Mouse (Mus musculus) kidney, adult 11 months (tissue): ENCODE results near the gene Hhat.
A peak's percentile ranks its signal among the peaks of the same experiment; 100 is the strongest.

Experiments
- DNase-seq: peaks from one replicate; pipeline ENCODE4 v3.0.0; 2022

The Hhat gene

DNA sequence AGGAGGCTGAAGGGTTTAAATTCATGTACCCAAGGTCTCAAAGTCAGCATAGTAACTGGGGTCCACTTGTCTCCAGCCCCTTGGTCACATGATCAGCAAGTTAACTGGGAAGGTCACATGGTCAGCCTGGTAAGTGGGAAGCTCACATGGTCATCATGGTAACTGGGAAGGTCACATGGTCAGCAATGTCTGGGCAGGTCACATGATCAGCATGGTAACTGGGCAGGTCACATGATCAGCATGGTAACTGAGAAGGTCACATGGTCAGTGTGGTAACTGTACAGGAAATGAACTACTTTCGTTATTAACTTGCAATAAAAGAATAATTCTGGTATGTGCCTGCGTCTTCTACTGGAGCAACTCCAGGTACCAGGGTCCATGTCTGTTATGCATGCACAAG is 29.1 kb downstream of the Hhat start:
- no peak for DNase-seq

DNA sequence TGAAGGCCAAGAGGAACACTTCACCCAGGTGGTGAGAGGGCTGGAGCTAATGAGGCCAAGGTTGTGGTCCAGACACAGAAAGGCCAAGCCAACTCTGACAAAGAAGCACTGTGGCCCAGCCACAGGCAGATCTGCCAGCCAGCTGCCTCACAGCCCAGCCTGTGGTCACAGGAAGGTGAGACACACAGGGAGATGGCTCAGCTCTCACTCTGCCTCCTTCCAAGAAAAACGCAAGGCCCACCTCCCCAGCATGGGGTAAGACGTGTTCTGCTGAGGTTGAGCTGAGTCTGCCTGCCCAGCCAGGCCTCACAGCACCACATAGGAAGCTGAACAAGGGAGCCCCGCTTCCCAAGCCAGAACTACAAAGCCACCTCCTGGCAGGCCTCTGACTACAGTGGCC is 34.5 kb downstream of the Hhat start:
- DNase-seq, result no peak

DNA sequence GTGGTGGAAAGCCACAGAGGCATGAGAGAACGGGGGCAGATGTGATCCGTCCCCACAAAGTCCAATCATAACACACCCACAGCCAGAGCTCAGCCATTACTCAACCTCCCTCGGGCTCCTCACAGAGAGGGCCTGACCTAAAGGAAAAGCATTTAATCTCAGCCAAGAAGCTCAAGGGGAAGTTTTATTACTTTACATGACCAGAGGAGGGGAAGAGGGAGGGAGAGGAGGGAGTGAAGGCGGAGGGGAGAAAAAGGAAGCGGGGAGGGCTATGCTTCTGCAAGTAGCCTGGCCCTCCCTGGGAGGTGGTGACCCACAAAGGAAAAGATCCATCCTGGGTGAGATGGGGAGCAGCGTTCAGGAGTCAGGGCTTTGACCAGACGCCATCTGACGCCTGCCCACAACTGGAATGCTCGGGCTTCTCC is 35.0 kb downstream of the Hhat start:
- peak; percentile 37 for DNase-seq

DNA sequence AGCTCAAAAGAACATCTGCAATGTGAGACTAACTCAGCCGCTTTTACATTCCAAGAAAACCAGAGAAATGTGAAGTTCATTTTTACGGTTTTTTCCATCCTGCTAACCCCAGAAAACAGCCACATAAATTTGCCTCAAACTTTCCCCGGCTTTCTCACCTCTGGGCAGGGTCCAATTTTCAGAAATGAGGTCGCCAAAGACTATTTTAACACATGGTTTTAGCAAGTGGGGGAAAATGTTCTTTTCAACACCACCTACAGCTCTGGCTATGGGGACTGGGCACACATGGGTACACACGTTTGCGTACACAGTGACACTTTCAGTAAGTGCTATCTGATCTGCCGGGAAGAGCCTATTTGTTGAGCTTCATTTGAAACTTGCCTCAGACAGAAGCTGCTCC is 40.5 kb downstream of the Hhat start:
- no peak for DNase-seq

DNA sequence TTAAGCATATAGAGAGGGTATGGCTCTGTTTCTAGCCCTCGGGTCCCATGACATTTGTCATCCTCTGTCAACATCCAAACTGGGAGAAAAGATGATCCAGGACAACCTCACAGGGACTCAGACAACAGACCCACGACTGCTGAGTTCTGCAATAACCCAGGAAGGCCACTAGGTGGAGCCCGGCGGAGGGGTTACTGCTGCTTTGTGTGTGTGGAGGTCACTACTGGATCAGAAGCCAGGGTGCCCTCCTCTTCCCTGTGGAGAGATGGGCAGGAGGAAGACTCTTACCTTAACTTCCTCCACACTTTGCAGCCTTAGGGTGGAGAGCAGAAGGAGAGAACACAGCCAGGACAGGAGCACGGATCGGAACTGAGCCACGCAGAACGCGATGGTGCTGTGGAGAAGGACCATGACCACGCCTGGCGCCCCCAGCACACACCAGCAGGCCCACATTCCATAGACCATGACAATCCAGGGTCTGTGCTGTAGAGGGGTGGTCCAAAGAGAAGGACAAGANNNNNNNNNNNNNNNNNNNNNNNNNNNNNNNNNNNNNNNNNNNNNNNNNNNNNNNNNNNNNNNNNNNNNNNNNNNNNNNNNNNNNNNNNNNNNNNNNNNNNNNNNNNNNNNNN is 43.9 kb downstream of the Hhat start:
- DNase-seq, result peak; percentile 13

DNA sequence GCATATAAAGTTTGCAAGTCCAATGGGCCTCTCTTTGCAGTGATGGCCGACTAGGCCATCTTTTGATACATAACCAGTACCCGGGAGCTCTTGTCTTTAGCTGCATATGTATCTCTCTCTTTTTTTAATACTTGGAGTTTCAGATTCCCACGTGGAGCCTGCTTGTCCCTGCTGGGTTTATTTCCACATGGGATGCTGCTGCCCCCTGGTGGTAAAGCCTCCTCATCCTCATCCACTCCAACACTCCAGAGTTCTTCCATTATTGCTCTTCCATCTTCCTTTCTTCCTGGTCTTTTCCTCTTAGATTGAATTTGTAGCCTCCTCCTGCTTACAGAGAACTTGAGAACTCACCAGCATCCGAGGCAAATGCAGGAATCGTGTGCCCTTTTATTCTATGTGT is 48.9 kb downstream of the Hhat start:
- DNase-seq, result peak; percentile 23

DNA sequence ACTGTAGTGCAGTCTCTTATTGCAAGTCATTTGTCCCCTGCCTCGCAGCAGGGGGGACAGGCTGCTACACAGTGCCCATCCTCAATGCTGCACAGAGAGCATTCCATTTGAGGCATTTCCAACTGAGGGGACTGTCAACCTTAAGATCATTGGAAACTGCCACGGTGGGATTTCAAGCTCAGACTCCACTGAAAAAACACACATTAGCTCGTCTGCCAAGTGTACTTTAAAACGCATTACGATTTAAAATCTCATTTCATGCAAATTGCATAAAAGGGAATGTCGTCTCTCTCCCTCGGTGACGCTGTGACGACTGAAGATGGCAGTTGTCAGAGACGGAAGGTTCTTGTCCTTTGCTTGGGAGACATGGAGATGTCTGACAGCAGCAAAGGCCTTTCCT is 50.9 kb downstream of the Hhat start:
- DNase-seq, result no peak

DNA sequence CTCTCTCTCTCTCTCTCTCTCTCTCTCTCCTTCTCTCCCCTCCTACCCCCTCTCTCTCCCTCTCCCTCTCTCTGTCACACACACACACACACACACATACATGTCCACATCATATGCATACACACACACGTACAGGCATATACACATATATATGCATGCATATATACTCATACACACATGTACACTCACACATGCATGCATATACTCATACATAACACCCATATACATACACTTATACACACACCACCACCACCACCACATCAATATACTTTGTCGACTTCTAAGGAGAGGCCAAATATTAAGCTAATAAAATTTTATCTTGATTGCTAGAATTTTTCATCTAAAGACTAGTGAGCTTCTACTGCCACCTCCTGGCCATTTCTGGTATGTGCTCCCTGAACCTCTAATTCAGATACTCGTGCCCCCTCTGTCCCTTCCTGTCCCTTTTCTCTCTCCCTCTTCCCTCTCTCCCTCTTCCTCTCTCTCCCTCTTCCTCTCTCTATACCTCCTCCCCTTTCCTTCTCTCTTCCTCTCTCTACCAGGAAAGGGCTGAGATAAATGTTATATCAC is 59.2 kb downstream of the Hhat start:
- peak; percentile 11 for DNase-seq

DNA sequence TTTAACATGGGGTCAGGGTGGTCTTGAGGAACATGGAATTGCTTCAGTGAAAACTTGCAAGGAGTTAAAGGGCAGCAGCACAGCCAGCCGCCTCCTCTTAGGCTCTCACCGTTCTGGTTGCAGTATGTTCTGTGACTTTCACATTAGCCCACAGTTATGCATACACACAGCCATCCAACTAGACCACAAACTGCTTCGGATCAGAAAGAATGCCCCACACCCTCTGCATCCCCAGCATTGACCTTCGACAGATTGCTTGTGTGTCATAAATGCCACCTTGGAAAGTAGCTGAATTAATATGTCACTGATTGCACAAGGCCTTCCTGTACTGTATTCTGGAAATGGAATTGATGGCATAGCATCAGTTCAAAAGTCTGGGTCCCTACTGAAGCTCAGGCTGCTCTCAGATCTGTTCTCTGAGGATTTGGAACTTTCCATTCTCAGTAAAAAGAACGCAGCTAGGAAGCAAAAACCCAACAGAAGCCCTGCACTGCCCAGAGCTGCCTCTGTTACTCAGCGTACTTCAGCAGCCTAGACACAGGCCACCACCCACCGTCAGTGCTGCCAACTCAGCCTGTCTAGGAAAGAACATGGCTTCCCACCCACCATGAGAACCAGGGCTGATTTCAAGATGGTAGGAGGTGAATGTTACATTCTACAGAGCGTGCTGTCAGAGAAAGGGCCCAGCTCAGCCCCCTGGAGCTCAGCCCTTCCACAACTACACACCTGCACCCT is 70.5 kb downstream of the Hhat start:
- peak; percentile 33 for DNase-seq

DNA sequence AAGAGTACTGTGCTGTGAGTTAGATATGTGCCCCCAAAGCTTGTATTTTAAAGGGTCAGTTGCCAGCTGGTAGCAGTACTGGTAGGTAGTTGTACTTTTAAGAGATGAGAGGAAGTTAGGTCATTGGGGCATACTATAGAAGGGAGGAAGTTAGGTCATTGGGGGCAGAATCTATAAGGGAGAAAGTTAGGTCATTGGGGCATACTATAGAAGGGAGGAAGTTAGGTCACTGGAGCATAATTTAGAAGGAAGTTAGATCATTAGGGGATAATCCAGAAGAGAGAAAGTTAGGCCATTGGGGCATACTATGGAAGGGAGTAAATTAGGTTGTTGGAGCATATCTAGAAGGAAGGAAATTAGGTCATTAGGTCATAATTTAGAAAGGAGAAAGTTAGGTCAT is 71.9 kb downstream of the Hhat start:
- no peak for DNase-seq

DNA sequence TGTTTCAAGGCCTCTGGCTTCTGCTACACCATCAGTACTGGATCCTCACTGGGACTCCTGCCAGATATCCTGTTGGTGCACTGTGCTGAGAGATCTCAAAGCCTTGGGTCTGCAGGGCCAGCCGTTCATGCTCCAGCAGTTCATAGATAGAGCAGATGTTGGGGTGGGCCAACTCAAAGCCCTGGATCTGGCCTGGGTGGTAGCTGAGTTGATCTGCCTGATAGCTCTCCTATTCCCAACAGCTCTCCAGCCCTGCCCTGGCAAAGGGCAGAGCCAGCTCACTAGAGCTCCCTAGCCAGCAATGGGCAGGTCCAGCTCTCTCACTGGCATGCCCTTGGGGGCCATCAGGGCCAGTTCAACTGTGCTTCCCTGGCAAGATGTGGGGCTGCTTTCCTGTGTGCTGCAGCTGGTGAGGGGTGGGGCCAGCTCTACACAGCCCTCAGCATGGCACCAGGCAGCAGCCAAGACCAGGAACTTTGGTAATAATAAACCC is 74.6 kb downstream of the Hhat start:
- no peak for DNase-seq

DNA sequence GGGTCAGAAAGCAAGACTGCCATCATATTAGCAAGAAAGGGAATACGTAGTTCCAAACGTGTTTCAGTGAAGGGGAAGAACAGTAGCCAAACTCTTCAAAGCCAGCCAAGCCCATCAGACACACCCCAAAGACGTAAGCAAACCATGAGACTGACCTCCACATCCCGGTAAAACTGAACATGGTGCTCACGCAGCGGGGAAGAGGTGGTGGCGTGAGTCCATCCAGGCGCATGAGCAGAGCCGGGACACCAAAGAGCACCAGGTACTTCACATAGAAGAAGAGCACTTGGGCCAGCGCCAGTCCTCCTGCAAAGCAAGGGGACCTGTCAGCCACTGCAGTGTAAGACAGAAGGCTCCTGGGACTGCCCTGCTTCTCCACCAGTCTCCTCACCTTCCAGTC is 77.4 kb downstream of the Hhat start:
- DNase-seq, result no peak

DNA sequence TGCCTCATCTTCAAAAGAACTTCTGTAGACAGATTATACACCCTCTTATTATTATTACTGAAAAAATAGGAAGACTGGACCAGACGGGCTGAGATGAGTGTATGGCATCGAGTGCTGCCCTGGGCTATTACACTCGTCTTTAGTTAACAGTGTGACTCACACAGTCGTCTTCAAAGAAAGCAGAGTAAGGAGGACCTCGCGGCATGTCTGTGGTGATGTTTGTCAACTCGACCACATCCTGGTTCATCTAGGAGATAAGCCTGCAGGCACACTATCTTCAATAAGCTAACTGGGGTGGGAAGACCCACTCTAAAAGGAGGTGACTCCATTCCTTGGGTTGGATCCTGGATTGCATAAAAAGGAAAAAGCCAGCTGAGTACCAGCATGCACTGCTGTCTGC is 78.0 kb downstream of the Hhat start:
- no peak for DNase-seq

DNA sequence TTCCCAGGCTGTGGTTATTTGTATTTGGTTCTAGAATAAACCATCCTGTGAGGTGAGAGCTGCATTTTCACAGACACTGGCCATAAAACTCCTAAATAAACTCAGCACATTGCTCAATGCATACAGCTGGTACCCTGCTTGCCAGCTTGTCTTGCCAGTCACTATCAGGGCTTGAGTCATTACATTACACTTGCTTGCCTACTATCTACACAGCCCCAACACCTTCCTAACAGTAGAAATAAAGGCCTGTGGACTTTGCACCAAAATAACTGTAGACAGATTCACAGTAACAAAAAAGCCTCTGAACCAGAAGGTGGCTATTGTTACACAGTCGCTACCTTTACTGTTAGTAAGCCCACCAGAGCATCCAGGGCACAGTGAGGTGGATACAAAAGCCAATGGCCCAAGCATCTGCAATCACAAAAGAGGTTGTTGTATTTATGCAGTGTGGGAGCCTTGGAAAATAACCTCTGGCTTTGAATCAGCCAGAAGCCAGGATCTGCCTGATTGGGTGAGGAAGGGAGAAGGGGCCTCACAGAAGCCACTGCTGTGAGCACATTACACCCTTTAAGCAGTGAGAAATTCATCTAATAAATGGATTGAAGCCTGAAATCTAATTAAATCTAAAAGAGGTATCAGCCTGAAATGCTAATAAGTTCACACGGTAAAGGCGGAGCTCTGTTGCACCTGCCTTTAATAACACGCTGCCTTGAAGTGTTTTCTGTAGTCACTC is 88.6 kb downstream of the Hhat start:
- no peak for DNase-seq

DNA sequence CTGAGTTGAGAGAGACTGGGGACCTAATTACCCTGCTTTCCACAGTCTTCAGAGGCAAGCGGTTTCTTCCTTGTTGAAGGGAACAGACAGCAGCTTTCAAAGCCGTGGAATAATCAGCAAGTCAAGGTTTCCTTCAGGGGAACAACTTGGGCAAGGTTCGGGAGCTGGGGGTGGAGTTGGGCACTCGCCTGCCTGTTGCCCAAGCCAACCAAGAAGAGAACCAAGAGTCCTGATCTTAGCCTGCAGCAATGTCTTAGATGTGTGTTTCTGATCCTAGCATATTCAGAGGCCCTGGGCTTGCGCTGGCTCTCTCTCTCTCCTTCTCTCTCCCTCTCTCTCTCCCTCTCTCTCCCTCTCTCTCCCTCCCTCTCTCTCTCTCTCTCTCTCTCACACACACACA is 93.8 kb downstream of the Hhat start:
- no peak for DNase-seq

DNA sequence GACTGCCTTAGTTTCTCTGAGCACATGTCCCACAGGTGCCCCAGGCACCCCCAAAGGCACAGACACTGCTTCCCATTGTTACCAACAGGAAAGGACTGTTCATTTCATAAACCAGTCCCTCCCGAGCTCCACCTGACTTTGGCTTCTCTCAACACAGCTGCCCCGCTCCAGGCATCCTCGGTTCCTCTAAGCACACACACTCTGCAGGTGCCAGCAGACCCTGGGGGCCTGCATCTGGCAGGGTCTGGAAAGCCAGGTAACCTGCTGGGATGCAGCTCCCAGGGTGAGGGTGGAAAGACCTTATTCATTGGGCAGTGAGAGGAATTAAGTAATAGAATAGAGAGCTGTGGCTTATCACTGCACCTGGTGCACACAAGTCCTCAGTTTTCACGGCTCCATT is 107.4 kb downstream of the Hhat start:
- DNase-seq, result no peak

DNA sequence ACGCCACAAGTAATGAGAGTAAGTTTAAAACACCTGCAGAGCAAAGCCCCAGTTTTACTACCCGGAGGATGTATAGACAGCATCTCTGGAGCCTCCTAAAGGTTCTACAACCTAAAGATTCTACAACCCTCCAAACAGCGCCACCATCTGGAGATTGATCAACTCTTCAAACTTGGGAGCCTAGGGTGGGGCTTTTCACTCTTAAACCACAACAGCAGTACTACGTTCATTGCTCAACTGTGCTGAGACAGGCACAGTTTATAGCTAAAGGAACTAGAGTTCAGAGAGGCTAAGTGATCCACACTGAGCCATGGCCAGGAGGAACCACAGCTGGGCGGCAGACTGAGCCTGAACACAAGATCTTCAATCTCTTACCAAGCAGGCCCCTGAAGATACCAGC is 107.9 kb downstream of the Hhat start:
- no peak for DNase-seq

DNA sequence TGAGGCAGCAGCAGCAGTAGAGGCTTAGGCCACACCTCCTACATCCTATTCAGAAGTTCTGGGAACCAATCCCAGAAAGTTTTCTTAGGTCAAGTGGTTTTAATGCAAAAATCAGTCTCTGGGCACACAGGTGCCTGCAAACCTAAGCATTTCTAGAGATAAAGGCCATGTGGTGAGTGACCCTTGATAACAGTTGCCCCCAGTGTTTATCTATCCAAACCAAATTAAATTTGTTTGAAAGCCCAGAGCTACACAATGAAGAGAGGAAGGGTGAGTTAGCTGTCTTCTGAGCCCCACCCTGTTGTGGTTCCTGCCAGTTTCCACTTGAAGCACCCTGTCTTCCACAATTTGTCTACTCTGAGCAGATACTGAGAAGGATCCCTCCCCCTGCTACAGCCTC is 109.4 kb downstream of the Hhat start:
- no peak for DNase-seq

DNA sequence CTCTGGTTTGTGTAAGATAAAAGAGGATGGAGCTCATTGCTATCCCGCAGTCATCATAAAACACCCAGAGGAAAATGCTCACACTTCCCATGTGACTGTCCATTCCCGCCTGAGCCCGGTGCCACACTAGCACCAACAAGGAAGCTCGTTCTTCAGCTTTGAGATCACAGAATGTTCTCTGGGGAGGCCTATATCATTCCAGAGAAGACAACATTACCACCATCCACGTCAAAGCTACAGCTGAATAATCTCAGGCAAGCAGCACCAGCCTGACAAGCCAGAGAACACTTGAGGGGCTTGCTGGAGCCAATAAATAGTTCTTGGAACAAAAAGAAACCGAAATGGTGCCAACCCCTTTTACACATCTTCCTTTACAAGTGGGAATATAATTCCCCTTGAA is 113.6 kb downstream of the Hhat start:
- DNase-seq, result no peak

DNA sequence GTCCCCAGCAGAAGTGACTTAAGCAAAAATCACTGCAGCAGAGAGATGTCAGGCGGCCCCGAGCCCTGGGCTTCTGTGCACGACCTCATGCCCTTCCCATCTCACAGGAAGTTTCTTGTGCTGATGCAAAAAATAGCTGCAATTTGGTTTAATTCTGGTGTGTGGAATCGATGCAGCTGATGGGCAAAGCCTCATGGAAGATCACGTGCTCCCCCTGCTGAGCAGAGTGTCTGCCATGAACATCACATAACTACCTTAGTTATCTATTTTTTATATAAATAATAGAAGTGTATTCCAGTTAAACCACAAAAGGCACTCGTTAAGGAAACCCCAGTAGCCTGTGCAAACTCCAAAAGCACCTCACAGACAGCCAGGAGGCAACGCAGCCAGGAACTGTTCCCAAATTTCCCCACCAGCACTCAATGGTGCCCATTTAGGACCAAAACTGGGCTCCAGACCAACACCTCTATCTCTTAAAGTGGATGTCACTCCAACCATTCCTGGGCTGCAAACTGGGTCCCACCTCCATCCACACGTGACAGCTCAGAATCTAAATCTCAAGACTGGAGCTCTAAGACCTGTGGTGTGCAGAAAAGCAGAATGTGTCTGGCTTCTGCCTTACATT is 118.9 kb downstream of the Hhat start:
- DNase-seq, result no peak

DNA sequence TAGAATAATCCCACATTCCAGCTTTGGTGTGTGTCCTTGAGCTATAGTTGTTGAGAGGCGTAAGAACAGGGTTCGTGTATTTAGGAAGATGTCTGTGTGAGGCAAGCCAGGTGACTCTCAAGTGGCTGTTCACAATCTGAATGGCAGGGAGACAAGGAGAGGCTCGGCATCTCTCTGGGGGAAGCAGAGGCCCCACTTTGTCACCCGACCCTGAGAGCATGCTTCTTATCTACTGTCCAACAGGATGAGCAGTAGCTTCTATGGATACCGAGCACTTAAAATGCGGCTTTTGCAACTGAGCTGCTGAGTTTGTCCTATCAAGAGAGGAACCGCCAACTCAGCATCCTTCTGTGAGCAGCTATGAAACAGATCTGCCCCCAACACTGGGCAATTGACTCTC is 120.4 kb downstream of the Hhat start:
- DNase-seq, result no peak

DNA sequence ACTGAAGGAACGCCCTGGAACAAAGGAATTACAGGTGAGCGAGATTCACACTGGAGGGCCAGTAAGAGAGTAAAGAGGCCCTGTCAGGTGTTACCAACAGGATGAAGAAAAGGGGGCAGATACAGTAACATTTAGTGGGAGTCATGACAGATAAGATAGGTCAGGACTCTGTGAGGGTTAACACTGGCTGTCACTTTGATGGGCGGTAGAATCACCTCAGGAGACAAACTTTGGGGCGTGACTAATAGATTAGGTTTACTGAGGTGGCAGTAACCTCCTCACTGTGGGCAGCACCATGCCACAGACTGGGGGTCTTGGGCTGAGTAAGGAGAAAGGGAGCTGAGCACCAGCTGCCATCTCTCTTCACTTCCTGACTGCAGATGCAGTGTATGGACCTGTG is 121.0 kb downstream of the Hhat start:
- DNase-seq, result no peak

DNA sequence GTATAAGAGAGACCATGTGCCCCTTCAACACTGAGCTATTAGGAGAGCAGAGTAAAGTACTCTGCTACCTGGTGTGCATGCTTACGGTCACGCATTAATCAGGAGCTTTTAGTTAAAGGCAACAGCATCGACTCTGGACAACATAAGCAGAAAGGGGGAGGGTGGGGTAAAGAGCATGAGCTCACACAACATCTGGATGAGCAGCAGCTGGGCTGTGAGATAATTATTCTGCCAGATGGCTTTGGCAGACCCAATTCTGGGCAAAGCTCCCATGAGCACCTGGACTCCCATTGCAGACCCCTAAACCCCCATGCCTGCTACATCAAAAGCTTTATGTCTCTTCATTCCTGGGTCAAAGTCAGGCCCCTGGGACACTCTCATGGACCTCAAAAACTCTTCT is 121.8 kb downstream of the Hhat start:
- no peak for DNase-seq
